Mouse (Mus musculus) spleen, adult 2 months (tissue): ENCODE measurements around the gene Prok2. TPM values are rescaled to one million over a fixed set of nuclear protein-coding genes. Genes with fewer than 3 reads are reported as not detected.

Experiments used
- DNase-seq, 2 experiments: peaks; one replicate each; pipeline versions ENCODE4 v3.0.0 to v3.0.0-alpha.2; 2012 to 2021; ENCODE audit warnings: low spot score in 2 of 2, low read depth in 1 of 2
- H3K27ac ChIP-seq: fragments of 200-500 bp; 2 replicates; pipeline ENCODE4 v1.5.1; 2012; ENCODE audit warnings: low read length, inconsistent platforms; ENCODE audit not compliant: insufficient read depth
- H3K27me3 ChIP-seq: fragments of 200-500 bp; 2 replicates; pipeline ENCODE4 v1.6.1; 2012; ENCODE audit warnings: mild to moderate bottlenecking, moderate library complexity, low read length, inconsistent platforms; ENCODE audit not compliant: control insufficient read depth, insufficient read depth
- H3K36me3 ChIP-seq: fragments of 200-500 bp; 2 replicates; pipeline ENCODE4 v1.6.1; 2012; ENCODE audit warnings: mild to moderate bottlenecking, low read length, inconsistent platforms; ENCODE audit not compliant: control insufficient read depth, insufficient read depth
- H3K4me1 ChIP-seq: fragments of 200-500 bp; 2 replicates; pipeline ENCODE4 v1.6.1; 2011; ENCODE audit warnings: inconsistent platforms; ENCODE audit not compliant: control insufficient read depth, insufficient read depth, insufficient read length
- H3K4me3 ChIP-seq: fragments of 200-500 bp; 2 replicates; pipeline ENCODE4 v1.5.1; 2011; ENCODE audit warnings: mild to moderate bottlenecking, inconsistent platforms; ENCODE audit not compliant: insufficient read depth, insufficient read length; ENCODE audit errors: extremely low read depth
- CTCF ChIP-seq: fragments of 200-500 bp; IDR thresholded peaks from 2 replicates; pipeline ENCODE4 v1.5.1; 2011; ENCODE audit warnings: mild to moderate bottlenecking, inconsistent platforms; ENCODE audit not compliant: insufficient read depth, insufficient read length, insufficient replicate concordance; ENCODE audit errors: extremely low read depth
- POLR2A ChIP-seq: fragments of 200-500 bp; IDR thresholded peaks from 2 replicates; pipeline ENCODE4 v1.6.1; 2011; ENCODE audit warnings: low read depth, low read length, inconsistent platforms
- WGBS: fragments of 180-500 bp; shearing (Covaris S2); methylation state at CpG from one replicate; pipeline ENCODE4 v1.1.7; 2018; 5-methylcytosine and 5-hydroxymethylcytosine counted together
- polyA plus RNA-seq: library from polyadenylated mRNA; depleted of rRNA; stranded (reverse); fragments of >200 nt; gene quantifications from 2 replicates; pipeline ENCODE4 v1.2.3, GENCODE M21; 2012

Prok2 gene
- polyA plus RNA-seq, 1 experiment = not detected

DNA sequence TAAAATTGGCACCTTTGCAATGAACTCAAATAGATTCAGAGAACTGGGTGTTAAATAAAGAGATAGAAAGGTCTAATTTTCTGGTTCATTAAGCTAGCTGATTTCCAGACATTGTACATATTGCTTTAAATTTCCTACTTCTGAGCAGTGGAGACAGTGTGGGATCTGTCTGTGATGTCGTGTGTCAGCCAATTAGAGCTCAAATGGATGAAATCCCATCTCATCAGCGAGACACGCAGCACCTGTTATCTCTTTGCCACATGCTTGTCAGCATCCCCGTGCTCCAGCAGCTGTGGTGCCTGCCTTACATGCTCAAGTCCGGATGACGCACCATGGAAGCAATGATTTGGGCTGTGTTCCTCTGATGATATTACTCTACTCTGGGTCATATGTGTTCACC is 25.1 kb upstream of the Prok2 start:
- H3K27me3 ChIP-seq = no peaks in the 10 kb centered on the region
- H3K36me3 ChIP-seq = no peaks in the 10 kb centered on the region
- no peak for TF ChIP-seq POLR2A
- no peak for TF ChIP-seq CTCF
- no peak overlapping the region for H3K27ac ChIP-seq
- H3K4me1 ChIP-seq = no peaks in the 10 kb centered on the region
- 84% methylated on average over 6 of the region's 6 CpGs for WGBS
- H3K4me3 ChIP-seq = no peak overlapping the region
- no peak for DNase-seq

DNA sequence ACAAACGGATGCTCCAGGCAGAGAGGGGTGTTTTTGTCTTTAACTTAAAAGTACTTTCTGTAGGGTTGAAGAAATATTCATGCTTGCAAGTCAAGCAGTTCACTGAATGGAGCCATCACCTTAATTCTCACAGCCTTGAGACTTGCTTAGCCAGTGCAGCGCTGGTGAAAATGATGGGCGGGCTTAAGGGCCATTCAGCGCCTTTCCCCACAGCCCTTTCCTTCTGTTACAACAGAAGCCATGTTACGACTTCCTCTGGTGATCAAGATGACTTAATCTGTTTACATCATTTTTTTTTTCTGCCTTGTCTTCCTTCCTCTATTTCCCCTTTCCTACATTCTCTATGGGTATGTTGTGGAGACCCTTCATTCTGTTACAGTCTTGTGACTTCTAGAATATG is 20.1 kb upstream of the Prok2 start:
- Histone ChIP-seq H3K4me1 (no peaks in the 10 kb centered on the region), H3K36me3 (no peaks in the 10 kb centered on the region), H3K27ac (no peak overlapping the region), H3K27me3 (no peaks in the 10 kb centered on the region), H3K4me3 (no peak overlapping the region)
- 72% methylated on average over 5 of the region's 5 CpGs for WGBS
- no peak for TF ChIP-seq CTCF
- no peak for TF ChIP-seq POLR2A
- DNase-seq = no peak

DNA sequence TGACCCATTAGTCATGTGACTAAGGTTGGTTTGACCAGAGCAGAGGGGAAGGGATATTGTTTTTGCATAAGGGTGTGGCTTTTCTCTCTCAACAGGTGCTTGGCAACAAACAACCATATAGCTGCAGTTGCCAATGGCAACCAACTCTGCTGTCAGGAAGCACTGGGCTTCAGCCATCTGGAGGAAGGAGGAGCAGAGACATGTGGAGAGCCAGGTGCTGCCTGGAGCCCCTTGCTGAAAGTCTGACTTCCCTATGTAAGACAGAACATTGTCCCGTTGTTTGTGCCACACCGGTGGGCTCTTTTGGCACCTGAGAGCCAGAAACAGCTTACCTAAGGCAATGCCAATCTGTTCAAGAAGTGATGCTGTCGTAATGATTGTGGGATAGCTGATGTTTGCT is 16.7 kb upstream of the Prok2 start:
- H3K4me3 ChIP-seq = no peak overlapping the region
- H3K27ac ChIP-seq = no peak overlapping the region
- no peaks in the 10 kb centered on the region for H3K27me3 ChIP-seq
- DNase-seq = no peak
- 78% methylated on average over 3 of the region's 3 CpGs for WGBS
- no peaks in the 10 kb centered on the region for H3K4me1 ChIP-seq
- TF ChIP-seq POLR2A (no peak), CTCF (no peak)
- no peaks in the 10 kb centered on the region for H3K36me3 ChIP-seq

DNA sequence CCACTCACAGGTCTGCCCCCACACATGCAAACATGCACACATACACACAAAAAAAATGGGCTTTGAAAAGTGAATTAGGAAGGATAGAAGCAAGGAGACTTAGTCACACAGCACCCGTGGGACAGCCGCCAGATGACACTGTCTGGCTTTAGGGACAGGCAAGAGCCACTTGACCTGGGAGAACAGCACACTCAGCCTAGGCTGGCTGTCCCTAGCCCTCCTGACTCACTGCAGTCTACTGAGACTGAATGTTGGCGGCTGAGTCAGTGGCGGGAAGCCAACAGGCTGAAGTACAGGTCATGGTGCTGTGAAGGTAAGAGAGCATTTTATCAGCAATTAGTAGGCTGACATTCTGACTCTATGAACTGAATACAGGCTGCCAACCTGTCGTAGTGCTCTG is 8.5 kb upstream of the Prok2 start:
- DNase-seq = no peak
- Histone ChIP-seq H3K4me3 (no peak overlapping the region), H3K27ac (no peak overlapping the region), H3K4me1 (no peaks in the 10 kb centered on the region), H3K36me3 (no peaks in the 10 kb centered on the region), H3K27me3 (no peaks in the 10 kb centered on the region)
- WGBS = 79% methylated on average over 5 of the region's 5 CpGs
- TF ChIP-seq CTCF (no peak), POLR2A (no peak)

DNA sequence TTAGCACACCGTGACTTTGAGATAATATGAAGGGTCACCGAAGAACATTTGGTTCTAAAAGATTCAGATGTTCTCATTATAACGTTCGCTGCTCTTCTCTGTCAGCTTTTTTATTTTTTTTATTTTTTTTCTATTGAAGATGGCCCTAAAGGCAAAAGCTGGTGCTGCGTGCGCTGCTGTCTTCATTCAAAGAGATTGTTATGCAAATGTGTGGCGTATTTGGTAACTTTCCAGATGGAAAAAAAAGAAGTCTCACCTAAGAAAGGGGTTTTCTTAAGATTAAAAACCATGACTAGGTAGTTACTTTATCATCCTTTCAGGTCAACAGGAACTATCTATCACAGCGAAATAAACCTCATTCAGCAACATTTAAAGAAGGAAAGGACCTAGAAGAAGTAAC is 6.5 kb upstream of the Prok2 start:
- Histone ChIP-seq H3K27ac (no peak overlapping the region), H3K4me1 (no peaks in the 10 kb centered on the region), H3K4me3 (no peak overlapping the region), H3K27me3 (no peaks in the 10 kb centered on the region), H3K36me3 (no peaks in the 10 kb centered on the region)
- TF ChIP-seq POLR2A (no peak), CTCF (no peak)
- 87% methylated on average over 8 of the region's 8 CpGs for WGBS
- no peak for DNase-seq

DNA sequence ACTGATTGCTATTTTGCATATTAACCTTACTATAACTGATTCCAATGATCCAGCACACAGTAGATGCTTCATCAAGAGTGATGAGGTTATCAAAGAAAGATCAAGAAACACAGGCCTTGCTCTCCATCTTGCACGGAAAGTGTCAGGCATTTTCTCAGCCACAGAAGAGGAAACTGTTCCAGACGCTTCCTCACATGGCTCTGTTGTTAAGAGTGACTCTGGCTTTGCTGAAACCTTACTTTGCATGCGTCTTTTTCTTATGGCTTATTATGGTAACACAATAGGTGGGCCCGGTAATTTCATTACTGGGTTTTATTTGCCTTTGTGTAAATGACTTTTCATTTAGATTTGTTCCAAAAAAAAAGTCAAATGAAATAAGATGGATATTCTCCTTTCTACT is 5.7 kb upstream of the Prok2 start:
- no peak overlapping the region for H3K4me3 ChIP-seq
- H3K36me3 ChIP-seq = no peaks in the 10 kb centered on the region
- DNase-seq = no peak
- H3K27ac ChIP-seq = no peak overlapping the region
- H3K4me1 ChIP-seq = no peaks in the 10 kb centered on the region
- H3K27me3 ChIP-seq = no peaks in the 10 kb centered on the region
- WGBS = 57% methylated on average over 4 of the region's 4 CpGs
- TF ChIP-seq POLR2A = no peak
- TF ChIP-seq CTCF = no peak

DNA sequence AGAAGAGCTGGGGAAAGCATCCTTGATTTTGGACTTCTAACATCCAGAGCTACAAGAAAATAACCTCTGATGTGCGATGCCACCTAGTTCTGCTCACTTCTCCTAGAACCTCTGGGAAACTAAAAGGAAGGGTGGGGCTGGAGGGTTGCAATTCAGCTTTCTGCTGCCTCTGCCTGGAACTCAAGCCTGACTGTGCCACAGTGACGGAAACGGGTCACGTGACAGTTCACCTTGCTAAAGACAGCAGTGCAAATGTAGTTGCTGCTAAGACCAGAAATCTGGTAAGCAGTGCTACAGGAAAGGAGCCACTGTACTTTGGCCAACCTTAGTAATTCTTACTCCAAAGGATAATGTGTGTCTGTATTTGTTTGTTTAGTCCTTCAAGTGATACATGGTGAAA is 3.7 kb upstream of the Prok2 start:
- Histone ChIP-seq H3K4me1 (no peaks in the 10 kb centered on the region; the same call in 1 of the 2 replicates), H3K27me3 (peaks cover 8% of the 10 kb centered on the region), H3K36me3 (no peaks in the 10 kb centered on the region), H3K27ac (no peak overlapping the region), H3K4me3 (no peak overlapping the region)
- no peak for DNase-seq
- TF ChIP-seq CTCF (no peak), POLR2A (no peak)
- WGBS = 82% methylated on average over 4 of the region's 4 CpGs
